Mouse (Mus musculus): ENCODE measurements at regions not wholly inside any gene's neighbourhood (a gene's known extent, or its start where the extent isn't known, plus 50 kb on each side); places are given as distances from the start of the nearest gene placed in this dataset.

DNA sequence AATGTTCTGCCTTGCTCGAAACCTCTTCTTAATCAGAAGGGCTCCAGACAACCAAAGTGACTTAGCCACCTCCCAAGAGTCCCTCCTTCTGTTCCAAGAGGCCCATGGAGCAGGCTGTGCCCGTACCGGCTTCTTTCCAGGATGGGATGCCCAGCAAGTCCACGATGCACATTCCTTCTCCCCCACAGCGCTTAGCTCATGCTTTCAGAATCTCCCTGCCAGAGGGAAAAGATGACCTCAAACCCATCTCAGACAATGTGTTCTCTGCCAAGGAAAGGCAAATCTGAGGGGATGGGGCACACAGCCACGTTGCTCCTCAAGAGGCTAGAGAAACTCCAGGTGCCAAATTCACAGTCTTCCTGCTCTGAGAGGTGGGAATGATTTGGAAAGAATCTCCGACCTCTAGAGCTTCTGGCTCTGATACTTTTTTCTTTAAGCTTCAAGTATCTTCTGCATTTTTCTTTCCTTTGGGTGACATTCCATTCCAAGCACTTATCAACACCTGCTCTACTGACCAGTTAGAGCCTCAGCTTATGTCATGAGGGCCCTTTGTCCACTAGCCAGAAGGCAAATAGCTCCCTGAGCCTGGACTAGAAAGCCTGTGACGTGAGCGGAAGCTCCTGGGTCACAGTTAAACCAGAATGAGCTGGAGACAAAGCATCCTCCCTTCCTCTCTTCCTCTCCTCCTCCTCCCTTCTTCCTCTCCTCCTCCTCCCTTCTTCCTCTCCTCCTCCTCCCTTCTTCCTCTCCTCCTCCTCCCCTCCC is 110.9 kb downstream of the Banf2 start:
- H3K9me3 ChIP-seq (ENCODE audit: low read length) = no peaks in the 10 kb centered on the region
- TF ChIP-seq CTCF (conservative IDR thresholded peaks at IDR 0.05; ENCODE audit: low read length) (no peak), POU5F1 (IDR thresholded peaks at IDR 0.05; ENCODE audit: borderline replicate concordance, low read length) (no peak), NANOG (IDR thresholded peaks at IDR 0.05; ENCODE audit: borderline replicate concordance, low read length) (no peak)
- H3K36me3 ChIP-seq (ENCODE audit: insufficient read depth, low read length) = no peaks in the 10 kb centered on the region
- H3K4me1 ChIP-seq (replicated peaks; ENCODE audit: low read depth, low read length) = peaks cover 9% of the 10 kb centered on the region
- no peak overlapping the region for H3K4me3 ChIP-seq (replicated peaks; ENCODE audit: low read length)
- H3K27me3 ChIP-seq (ENCODE audit: insufficient read depth, low read length) = peaks cover 16% of the 10 kb centered on the region

DNA sequence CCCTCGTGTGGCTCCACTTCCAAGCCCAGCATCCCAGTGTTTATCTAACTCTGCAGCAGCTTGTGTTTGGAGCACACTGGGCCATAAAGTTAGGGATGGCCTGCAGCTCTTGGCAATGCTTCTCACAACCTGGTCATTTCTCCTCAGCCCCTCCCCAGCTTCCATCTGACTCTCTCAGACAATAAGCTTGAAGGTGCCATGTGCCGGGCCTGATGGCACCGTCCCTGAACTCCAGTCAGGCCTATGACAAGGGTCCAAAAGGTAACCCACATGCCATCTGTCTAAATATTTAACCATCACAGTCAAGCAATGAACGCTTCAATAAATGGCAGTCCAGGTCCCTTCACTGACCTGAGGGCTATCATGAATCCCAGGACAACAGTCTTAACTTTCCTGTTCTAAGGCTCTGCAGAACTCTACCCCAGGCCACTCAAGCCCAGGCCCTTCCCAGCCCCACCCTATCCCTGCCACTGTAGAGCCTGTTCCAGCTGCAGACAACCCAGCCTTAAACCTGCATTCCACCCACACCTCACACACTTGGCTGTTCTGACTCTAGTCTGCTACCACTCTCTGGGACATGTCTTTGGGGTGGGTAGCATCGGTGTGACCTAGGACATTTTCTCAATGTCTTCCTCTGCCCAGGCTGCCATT is 111.8 kb downstream of the Banf2 start:
- Histone ChIP-seq H3K9me3 (ENCODE audit: low read length) (no peaks in the 10 kb centered on the region), H3K27me3 (ENCODE audit: insufficient read depth, low read length) (peaks cover 16% of the 10 kb centered on the region), H3K36me3 (ENCODE audit: insufficient read depth, low read length) (no peaks in the 10 kb centered on the region), H3K4me3 (replicated peaks; ENCODE audit: low read length) (no peak overlapping the region), H3K4me1 (replicated peaks; ENCODE audit: low read depth, low read length) (peaks cover 5% of the 10 kb centered on the region)
- TF ChIP-seq NANOG (IDR thresholded peaks at IDR 0.05; ENCODE audit: borderline replicate concordance, low read length) (no peak), POU5F1 (IDR thresholded peaks at IDR 0.05; ENCODE audit: borderline replicate concordance, low read length) (no peak), CTCF (conservative IDR thresholded peaks at IDR 0.05; ENCODE audit: low read length) (no peak)

DNA sequence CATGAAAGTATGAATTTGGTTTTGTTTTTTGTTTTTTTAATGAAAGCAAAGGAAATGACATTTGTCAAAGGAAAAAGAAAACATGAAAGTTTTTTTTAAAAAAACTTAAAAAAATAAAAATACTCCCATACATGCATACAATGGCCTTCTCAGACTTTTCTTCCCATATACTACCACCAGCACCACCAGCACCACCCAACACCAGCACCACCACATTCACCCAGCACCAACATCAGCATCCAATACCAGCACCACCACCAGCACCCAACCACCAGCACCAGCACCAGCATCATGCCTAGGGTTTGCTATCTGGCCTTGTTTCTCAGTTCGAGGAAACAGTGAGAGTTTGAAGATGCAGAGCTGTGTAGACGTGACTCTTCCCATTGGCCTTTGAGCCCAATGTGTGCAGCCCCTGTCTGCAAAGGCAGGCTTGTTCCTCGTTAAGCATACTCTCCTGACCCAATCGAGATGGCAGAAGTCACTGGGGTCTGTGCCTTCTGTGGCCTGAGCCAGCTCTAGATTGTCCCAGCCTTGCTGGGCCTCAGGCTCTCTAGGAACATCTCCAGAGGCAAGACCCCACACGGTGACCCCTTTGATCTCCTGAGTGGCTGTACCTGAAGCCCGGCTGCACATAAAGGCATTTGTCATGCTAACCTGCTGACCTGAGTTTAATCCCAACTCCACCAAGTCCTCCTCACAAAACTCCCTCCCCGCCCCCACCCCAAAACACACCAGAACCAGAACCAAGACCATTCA is 113.8 kb upstream of the Mgme1 start:
- no peak for TF ChIP-seq CTCF (conservative IDR thresholded peaks at IDR 0.05; ENCODE audit: low read length)
- no peak for TF ChIP-seq POU5F1 (IDR thresholded peaks at IDR 0.05; ENCODE audit: borderline replicate concordance, low read length)
- Histone ChIP-seq H3K27me3 (ENCODE audit: insufficient read depth, low read length) (peaks cover 21% of the 10 kb centered on the region), H3K4me3 (replicated peaks; ENCODE audit: low read length) (no peak overlapping the region), H3K4me1 (replicated peaks; ENCODE audit: low read depth, low read length) (peaks cover 38% of the 10 kb centered on the region), H3K36me3 (ENCODE audit: insufficient read depth, low read length) (no peaks in the 10 kb centered on the region), H3K9me3 (ENCODE audit: low read length) (no peaks in the 10 kb centered on the region)

DNA sequence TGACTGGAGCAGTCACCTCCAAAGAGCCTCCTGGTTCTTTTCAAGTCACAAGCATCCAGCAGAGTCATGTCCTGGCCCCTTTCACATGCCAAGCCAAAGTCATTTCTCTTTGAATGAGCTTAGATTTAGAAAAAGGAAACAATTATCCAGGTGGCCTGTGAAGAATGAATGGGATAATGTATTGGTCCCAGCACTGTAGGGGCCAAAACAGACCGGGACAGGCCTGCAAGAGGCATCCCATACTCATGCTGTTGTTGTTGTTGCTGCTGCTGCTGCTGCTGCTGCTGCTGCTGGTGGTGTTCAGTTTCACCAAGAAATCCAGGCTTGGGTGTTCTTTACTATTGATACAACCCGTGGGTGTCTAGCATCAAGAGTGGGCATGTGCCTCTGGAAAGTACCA is 113.1 kb upstream of the Mgme1 start:
- Histone ChIP-seq H3K36me3 (ENCODE audit: insufficient read depth, low read length) (no peaks in the 10 kb centered on the region), H3K4me3 (replicated peaks; ENCODE audit: low read length) (no peak overlapping the region), H3K9me3 (ENCODE audit: low read length) (no peaks in the 10 kb centered on the region), H3K4me1 (replicated peaks; ENCODE audit: low read depth, low read length) (peaks cover 38% of the 10 kb centered on the region), H3K27me3 (ENCODE audit: insufficient read depth, low read length) (peaks cover 24% of the 10 kb centered on the region)
- TF ChIP-seq CTCF (conservative IDR thresholded peaks at IDR 0.05; ENCODE audit: low read length) (no peak), POU5F1 (IDR thresholded peaks at IDR 0.05; ENCODE audit: borderline replicate concordance, low read length) (no peak), NANOG (IDR thresholded peaks at IDR 0.05; ENCODE audit: borderline replicate concordance, low read length) (no peak)

DNA sequence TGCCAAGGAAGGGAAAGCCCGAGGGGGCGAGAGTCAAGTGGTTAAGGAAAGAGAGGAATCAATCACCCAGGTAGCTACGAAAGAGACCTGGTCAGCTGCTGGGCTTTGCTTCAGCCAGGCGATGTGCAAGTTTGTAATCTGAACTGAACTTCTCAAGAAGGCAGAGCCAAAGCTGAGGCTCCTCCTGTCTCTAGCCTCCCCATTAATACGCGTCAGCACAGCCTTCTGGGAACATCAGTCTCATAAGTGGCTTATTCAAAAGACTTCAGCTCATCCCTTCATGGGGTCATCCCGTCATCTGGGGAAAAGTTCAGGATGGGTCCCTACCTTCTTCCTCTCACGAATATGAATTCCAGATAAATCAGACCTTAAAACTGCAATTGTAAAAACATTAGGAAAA is 112.2 kb upstream of the Mgme1 start:
- H3K4me3 ChIP-seq (replicated peaks; ENCODE audit: low read length) = no peak overlapping the region
- H3K27me3 ChIP-seq (ENCODE audit: insufficient read depth, low read length) = peaks cover 24% of the 10 kb centered on the region
- TF ChIP-seq CTCF (conservative IDR thresholded peaks at IDR 0.05; ENCODE audit: low read length) = no peak
- TF ChIP-seq POU5F1 (IDR thresholded peaks at IDR 0.05; ENCODE audit: borderline replicate concordance, low read length) = no peak
- no peak for TF ChIP-seq NANOG (IDR thresholded peaks at IDR 0.05; ENCODE audit: borderline replicate concordance, low read length)
- peaks cover 38% of the 10 kb centered on the region for H3K4me1 ChIP-seq (replicated peaks; ENCODE audit: low read depth, low read length)
- no peaks in the 10 kb centered on the region for H3K36me3 ChIP-seq (ENCODE audit: insufficient read depth, low read length)
- no peaks in the 10 kb centered on the region for H3K9me3 ChIP-seq (ENCODE audit: low read length)

DNA sequence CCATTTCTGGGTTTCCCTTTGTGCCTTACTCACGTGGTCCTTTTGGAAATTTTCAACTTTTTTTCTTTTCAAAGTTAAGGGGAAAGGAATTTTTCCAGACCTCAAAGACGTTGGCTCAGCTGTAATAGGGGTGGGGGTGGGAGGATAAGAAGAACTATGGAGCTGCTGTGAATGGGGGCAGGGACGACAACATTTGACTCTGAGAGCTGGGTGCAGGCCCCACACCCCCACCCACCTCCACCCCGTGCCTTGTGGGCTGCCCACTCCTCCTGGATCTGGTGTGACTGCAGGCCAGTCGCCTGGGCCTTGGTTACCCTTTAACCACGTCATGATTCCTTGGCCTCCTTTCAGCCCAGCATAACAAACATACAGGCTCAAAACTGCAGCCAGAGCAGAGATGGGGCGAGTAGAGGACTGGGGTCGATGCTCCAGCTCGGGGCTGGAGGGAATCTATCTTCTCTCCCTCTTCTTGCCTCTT is 110.6 kb upstream of the Mgme1 start:
- Histone ChIP-seq H3K4me3 (replicated peaks; ENCODE audit: low read length) (0 out of 2 replicates have a peak overlapping the region, but pooled peaks have one; percentile 17), H3K9me3 (ENCODE audit: low read length) (no peaks in the 10 kb centered on the region), H3K4me1 (replicated peaks; ENCODE audit: low read depth, low read length) (peaks cover 40% of the 10 kb centered on the region), H3K36me3 (ENCODE audit: insufficient read depth, low read length) (no peaks in the 10 kb centered on the region), H3K27me3 (ENCODE audit: insufficient read depth, low read length) (peaks cover 36% of the 10 kb centered on the region)
- TF ChIP-seq NANOG (IDR thresholded peaks at IDR 0.05; ENCODE audit: borderline replicate concordance, low read length) = no peak
- TF ChIP-seq CTCF (conservative IDR thresholded peaks at IDR 0.05; ENCODE audit: low read length) = no peak
- TF ChIP-seq POU5F1 (IDR thresholded peaks at IDR 0.05; ENCODE audit: borderline replicate concordance, low read length) = no peak

DNA sequence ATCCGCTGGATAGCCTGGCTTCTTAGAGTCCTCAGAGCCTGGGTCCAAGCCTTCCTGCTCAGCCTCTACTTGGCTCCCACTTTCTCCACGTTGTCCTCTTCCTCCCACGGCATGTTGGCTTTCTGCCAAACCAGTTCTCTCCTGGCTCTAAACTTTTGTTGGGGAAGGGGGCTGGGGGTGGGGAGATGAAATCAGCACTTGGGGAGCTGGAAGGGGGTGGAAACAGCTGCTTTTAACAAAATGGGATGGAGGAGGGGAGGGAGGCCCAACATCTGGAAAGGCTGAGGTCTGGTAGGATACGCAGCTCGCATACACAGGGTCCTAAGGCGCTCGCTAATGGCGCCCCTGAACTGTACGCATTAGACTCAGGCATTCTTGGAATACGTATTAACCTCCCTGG is 110.0 kb upstream of the Mgme1 start:
- 0 out of 2 replicates have a peak overlapping the region, but pooled peaks have one; percentile 17 for H3K4me3 ChIP-seq (replicated peaks; ENCODE audit: low read length)
- H3K27me3 ChIP-seq (ENCODE audit: insufficient read depth, low read length) = peaks cover 38% of the 10 kb centered on the region
- no peaks in the 10 kb centered on the region for H3K36me3 ChIP-seq (ENCODE audit: insufficient read depth, low read length)
- H3K4me1 ChIP-seq (replicated peaks; ENCODE audit: low read depth, low read length) = peaks cover 43% of the 10 kb centered on the region
- H3K9me3 ChIP-seq (ENCODE audit: low read length) = no peaks in the 10 kb centered on the region
- TF ChIP-seq NANOG (IDR thresholded peaks at IDR 0.05; ENCODE audit: borderline replicate concordance, low read length) (no peak), POU5F1 (IDR thresholded peaks at IDR 0.05; ENCODE audit: borderline replicate concordance, low read length) (no peak), CTCF (conservative IDR thresholded peaks at IDR 0.05; ENCODE audit: low read length) (no peak)

DNA sequence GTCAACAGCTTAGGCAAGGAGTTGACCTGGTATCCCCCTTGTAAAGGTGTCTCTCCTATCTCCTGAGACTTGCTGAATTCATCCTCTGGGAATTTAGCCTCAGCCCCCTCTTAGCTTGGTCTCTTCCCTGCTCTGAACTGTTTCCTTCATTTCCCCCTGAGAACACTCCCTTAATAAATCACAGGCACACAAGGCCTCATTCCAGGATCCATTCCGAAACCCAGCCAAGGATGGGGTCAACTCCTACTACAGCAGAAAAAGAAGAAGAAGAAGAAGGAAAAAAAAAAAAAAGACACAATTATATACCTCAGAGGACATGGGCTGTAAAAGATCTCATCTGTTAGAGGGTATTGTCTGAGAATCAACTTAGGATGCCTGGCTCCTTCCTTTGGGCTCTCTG is 108.6 kb upstream of the Mgme1 start:
- Histone ChIP-seq H3K4me3 (replicated peaks; ENCODE audit: low read length) (no peak overlapping the region), H3K27me3 (ENCODE audit: insufficient read depth, low read length) (peaks cover 51% of the 10 kb centered on the region), H3K36me3 (ENCODE audit: insufficient read depth, low read length) (no peaks in the 10 kb centered on the region), H3K9me3 (ENCODE audit: low read length) (no peaks in the 10 kb centered on the region; the same call in 1 of the 2 replicates), H3K4me1 (replicated peaks; ENCODE audit: low read depth, low read length) (peaks cover 50% of the 10 kb centered on the region)
- TF ChIP-seq NANOG (IDR thresholded peaks at IDR 0.05; ENCODE audit: borderline replicate concordance, low read length) (no peak), POU5F1 (IDR thresholded peaks at IDR 0.05; ENCODE audit: borderline replicate concordance, low read length) (no peak), CTCF (conservative IDR thresholded peaks at IDR 0.05; ENCODE audit: low read length) (no peak)
